Mouse (Mus musculus) heart, embryonic 11.5 days (tissue): ENCODE measurements around the gene Zcchc24. TPM values are rescaled to one million over a fixed set of nuclear protein-coding genes. Genes with fewer than 3 reads are reported as not detected.

Experiments
- ATAC-seq: fragments of 200-750 bp; cut with Nextera tagmentation; replicated peaks from 2 replicates; pipeline ENCODE4 v1.8.0; 2017; ENCODE audit warnings: moderate library complexity; ENCODE audit not compliant: insufficient number of reproducible peaks, low FRiP score, low TSS enrichment
- H3K27ac ChIP-seq: fragments of 300-500 bp; sonication (generic); 2 replicates; pipeline ENCODE4 v1.5.1; 2014; ENCODE audit warnings: mild to moderate bottlenecking, low read depth, low read length
- H3K27me3 ChIP-seq: fragments of 300-500 bp; sonication (generic); 2 replicates; pipeline ENCODE4 v1.6.1; 2014; ENCODE audit warnings: mild to moderate bottlenecking, low read length, mixed read lengths; ENCODE audit not compliant: control insufficient read depth, insufficient read depth
- H3K36me3 ChIP-seq: fragments of 300-500 bp; sonication (generic); 2 replicates; pipeline ENCODE4 v1.6.1; 2014; ENCODE audit warnings: mild to moderate bottlenecking, low read length, moderate library complexity, mixed read lengths; ENCODE audit not compliant: control insufficient read depth, insufficient read depth
- H3K4me1 ChIP-seq: fragments of 300-500 bp; sonication (generic); 2 replicates; pipeline ENCODE4 v1.6.1; 2014; ENCODE audit warnings: low read length; ENCODE audit not compliant: control insufficient read depth, insufficient read depth
- H3K4me2 ChIP-seq: fragments of 300-500 bp; sonication (generic); 2 replicates; pipeline ENCODE4 v1.6.1; 2014; ENCODE audit warnings: mild to moderate bottlenecking, moderate library complexity
- H3K4me3 ChIP-seq: fragments of 300-500 bp; sonication (generic); 2 replicates; pipeline ENCODE4 v1.5.1; 2014; ENCODE audit warnings: low read depth, low read length
- H3K9ac ChIP-seq: fragments of 300-500 bp; sonication (generic); 2 replicates; pipeline ENCODE4 v1.6.1; 2014; ENCODE audit warnings: mild to moderate bottlenecking, low read depth, low read length, moderate library complexity
- H3K9me3 ChIP-seq: fragments of 300-500 bp; sonication (generic); replicated peaks from 2 replicates; pipeline ENCODE4 v1.6.1; 2016; ENCODE audit warnings: low read length; ENCODE audit not compliant: control insufficient read depth
- WGBS: fragments of 180-500 bp; shearing (Covaris S2); extraction: QIAGEN DNeasy Blood & Tissue Kit; methylation state at CpG from one replicate; pipeline ENCODE4 v1.1.7; 2014; ENCODE audit not compliant: insufficient replicate concordance; 5-methylcytosine and 5-hydroxymethylcytosine counted together
- polyA plus RNA-seq: library from polyadenylated mRNA; unstranded; fragments of >200 nt; fragmentation: Nextera tagmentation; extraction: Ambion mirVana; gene quantifications from 2 replicates; pipeline ENCODE4 v1.2.1, GENCODE M21; 2014

Zcchc24 gene
- polyA plus RNA-seq, 1 experiment from 2014 or later = 22.6 TPM

- H3K27me3 ChIP-seq = no peaks in the 10 kb centered on the region
- H3K9me3 ChIP-seq = no peaks in the 10 kb centered on the region
- H3K9ac ChIP-seq = no peak overlapping the region
- no peak overlapping the region for H3K4me2 ChIP-seq
- no peak for ATAC-seq
- H3K27ac ChIP-seq = peak overlapping the region; percentile 70; the same call in 1 of the 2 replicates
- peaks cover 25% of the 10 kb centered on the region for H3K4me1 ChIP-seq
- 34% methylated on average over 4 of the region's 4 CpGs for WGBS
- H3K4me3 ChIP-seq = no peak overlapping the region
- H3K36me3 ChIP-seq = no peaks in the 10 kb centered on the region
Measured at GRCm38 (mm10) chr14:25725690-25726089, 43.1 kb downstream of the Zcchc24 start.

GRCm38 (mm10) chr14:25725032-25725497 lies 43.8 kb downstream of the Zcchc24 start:
- Histone ChIP-seq H3K27me3 (no peaks in the 10 kb centered on the region), H3K4me3 (no peak overlapping the region), H3K4me2 (no peak overlapping the region), H3K27ac (peak overlapping the region; percentile 70), H3K4me1 (peaks cover 25% of the 10 kb centered on the region), H3K36me3 (no peaks in the 10 kb centered on the region), H3K9ac (peak overlapping the region; percentile 28; the same call in 1 of the 2 replicates), H3K9me3 (no peaks in the 10 kb centered on the region)
- 69% methylated on average over 11 of the region's 11 CpGs for whole genome bisulfite sequencing
- ATAC-seq = 0 out of 2 replicates have a peak, but pooled peaks have one; percentile 20

GRCm38 (mm10) chr14:25720962-25721707 lies 47.7 kb downstream of the Zcchc24 start:
- WGBS = 81% methylated on average over 5 of the region's 5 CpGs
- Histone ChIP-seq H3K9me3 (no peaks in the 10 kb centered on the region), H3K4me2 (no peak overlapping the region), H3K4me1 (peaks cover 46% of the 10 kb centered on the region), H3K27ac (no peak overlapping the region), H3K4me3 (no peak overlapping the region), H3K36me3 (peaks cover 5% of the 10 kb centered on the region; the same call in 1 of the 2 replicates), H3K27me3 (no peaks in the 10 kb centered on the region), H3K9ac (no peak overlapping the region)
- no peak for ATAC-seq

GRCm38 (mm10) chr14:25719371-25719770 lies 49.5 kb downstream of the Zcchc24 start:
- 53% methylated on average over 9 of the region's 9 CpGs for WGBS
- ATAC-seq = no peak

GRCm38 (mm10) chr14:25718471-25718870 lies 50.4 kb downstream of the Zcchc24 start:
- H3K9ac ChIP-seq = no peak overlapping the region
- 0 out of 2 replicates have a peak overlapping the region, but pooled peaks have one; percentile 12 for H3K27ac ChIP-seq
- WGBS = 0% methylated on average over 2 of the region's 2 CpGs
- peaks cover 28% of the 10 kb centered on the region for H3K4me1 ChIP-seq
- H3K4me3 ChIP-seq = no peak overlapping the region
- no peak overlapping the region for H3K4me2 ChIP-seq
- H3K27me3 ChIP-seq = no peaks in the 10 kb centered on the region
- no peaks in the 10 kb centered on the region for H3K9me3 ChIP-seq
- H3K36me3 ChIP-seq = peaks cover 5% of the 10 kb centered on the region; the same call in 1 of the 2 replicates
- ATAC-seq = peak; percentile 56; the same call in 1 of the 2 replicates

More at GRCm38 (mm10) chr14:25719371-25719770, 49.5 kb downstream of the Zcchc24 start:
- Histone ChIP-seq H3K4me3 (no peak overlapping the region), H3K4me2 (no peak overlapping the region), H3K27me3 (no peaks in the 10 kb centered on the region), H3K9me3 (no peaks in the 10 kb centered on the region), H3K27ac (peak overlapping the region; percentile 12; the same call in 1 of the 2 replicates), H3K4me1 (peaks cover 29% of the 10 kb centered on the region), H3K36me3 (peaks cover 5% of the 10 kb centered on the region; the same call in 1 of the 2 replicates), H3K9ac (no peak overlapping the region)

- Histone ChIP-seq H3K4me1 (peaks cover 28% of the 10 kb centered on the region), H3K9ac (no peak overlapping the region), H3K9me3 (no peaks in the 10 kb centered on the region), H3K4me2 (no peak overlapping the region), H3K27me3 (no peaks in the 10 kb centered on the region), H3K4me3 (no peak overlapping the region), H3K36me3 (peaks cover 5% of the 10 kb centered on the region; the same call in 1 of the 2 replicates), H3K27ac (0 out of 2 replicates have a peak overlapping the region, but pooled peaks have one; percentile 22)
- 74% methylated on average over 8 of the region's 8 CpGs for WGBS
- no peak for ATAC-seq
Measured at GRCm38 (mm10) chr14:25717718-25718117, 51.1 kb downstream of the Zcchc24 start.

- Histone ChIP-seq H3K4me2 (no peak overlapping the region), H3K4me1 (peaks cover 34% of the 10 kb centered on the region), H3K9ac (no peak overlapping the region), H3K27ac (no peak overlapping the region), H3K9me3 (no peaks in the 10 kb centered on the region), H3K36me3 (peaks cover 5% of the 10 kb centered on the region; the same call in 1 of the 2 replicates), H3K27me3 (no peaks in the 10 kb centered on the region), H3K4me3 (no peak overlapping the region)
- WGBS = 73% methylated on average over 1 of the region's 1 CpGs
- ATAC-seq = no peak
Measured at GRCm38 (mm10) chr14:25716528-25716927, 52.3 kb downstream of the Zcchc24 start.

GRCm38 (mm10) chr14:25713443-25713842 lies 55.4 kb downstream of the Zcchc24 start:
- Histone ChIP-seq H3K4me1 (peaks cover 53% of the 10 kb centered on the region), H3K27ac (no peak overlapping the region), H3K4me3 (no peak overlapping the region), H3K27me3 (no peaks in the 10 kb centered on the region), H3K4me2 (no peak overlapping the region), H3K36me3 (0 out of 2 replicates have a peak, but pooled peaks cover 2% of the 10 kb centered on the region), H3K9ac (no peak overlapping the region), H3K9me3 (no peaks in the 10 kb centered on the region)
- WGBS = 23% methylated on average over 4 of the region's 4 CpGs
- no peak for ATAC-seq
